Mouse (Mus musculus) adrenal gland, postnatal 14 days (tissue): ENCODE results near the gene Mrpl20. TPM values are rescaled to one million over a fixed set of nuclear protein-coding genes. Genes with fewer than 3 reads are reported as not detected.

Experiments used
- DNase-seq: peaks from one replicate; pipeline ENCODE4 v3.0.0; 2021; ENCODE audit warnings: mixed read lengths
- long read RNA-seq, 2 experiments: library from polyadenylated mRNA; stranded (forward); transcript quantifications; one replicate each; pipeline ENCODE4 v2.0.0; 2021
- total RNA-seq: library from RNA; stranded (reverse); gene quantifications from 2 replicates; pipeline ENCODE4 v1.2.3, GENCODE M21; 2021

Mrpl20 gene
- total RNA-seq: 194 and 200 TPM in 2 replicates
- long read RNA-seq, experiment 1, transcript Mrpl20-201 (4 exons, 764 nt): major isoform, 197 of 232 reads
- long read RNA-seq, experiment 1, partial matches to known transcripts: 1 of 232 reads
- long read RNA-seq, experiment 1, other reads (novel, unspliced or antisense): 33 of 232 reads
- long read RNA-seq, experiment 2, transcript Mrpl20-201 (4 exons, 764 nt): major isoform, 240 of 298 reads
- long read RNA-seq, experiment 2, partial matches to known transcripts: 0 of 298 reads
- long read RNA-seq, experiment 2, other reads (novel, unspliced or antisense): 55 of 298 reads

GRCm38 (mm10) chr4:155802741-155803339 lies at the start of gene Mrpl20:
TSS of gene Mrpl20 (plus strand) at chr4:155802878.
- DNase-seq: peak; percentile 22

GRCm38 (mm10) chr4:155757011-155757410 lies 45.7 kb upstream of the Mrpl20 start:
- DNase-seq: no peak

- peak; percentile 65 for DNase-seq
These were observed 42.6 kb upstream of the Mrpl20 start for GRCm38 (mm10) chr4:155759862-155760612.

GRCm38 (mm10) chr4:155760613-155761355 lies 41.9 kb upstream of the Mrpl20 start, which contains the start of gene Atad3a:
TSS of gene Atad3a (minus strand) at chr4:155761093.
- peak; percentile 98 for DNase-seq

GRCm38 (mm10) chr4:155761356-155762099 lies 41.1 kb upstream of the Mrpl20 start:
- peak; percentile 46 for DNase-seq

GRCm38 (mm10) chr4:155762357-155762756 lies 40.3 kb upstream of the Mrpl20 start:
- DNase-seq: peak; percentile 68

- peak; percentile 64 for DNase-seq
These were observed 33.2 kb upstream of the Mrpl20 start for GRCm38 (mm10) chr4:155769496-155769879.

- peak; percentile 95 for DNase-seq
These were observed 32.7 kb upstream of the Mrpl20 start for GRCm38 (mm10) chr4:155769880-155770512.

- DNase-seq: no peak
These were observed 32.1 kb upstream of the Mrpl20 start for GRCm38 (mm10) chr4:155770626-155771025.

- no peak for DNase-seq
These were observed 31.0 kb upstream of the Mrpl20 start for GRCm38 (mm10) chr4:155771706-155772105.

GRCm38 (mm10) chr4:155772786-155773185 lies 29.9 kb upstream of the Mrpl20 start:
- DNase-seq: no peak

- no peak for DNase-seq
These were observed 29.2 kb upstream of the Mrpl20 start for GRCm38 (mm10) chr4:155773335-155774078.

- DNase-seq: peak; percentile 94
These were observed 28.4 kb upstream of the Mrpl20 start, which contains the start of gene Vwa1 for GRCm38 (mm10) chr4:155774280-155774754. TSS of gene Vwa1 (minus strand) at chr4:155774698.

- DNase-seq: peak; percentile 66
These were observed 27.5 kb upstream of the Mrpl20 start for GRCm38 (mm10) chr4:155774971-155775740.

GRCm38 (mm10) chr4:155775855-155776254 lies 26.8 kb upstream of the Mrpl20 start:
- peak; percentile 60 for DNase-seq

GRCm38 (mm10) chr4:155776704-155777335 lies 25.9 kb upstream of the Mrpl20 start:
- no peak for DNase-seq

GRCm38 (mm10) chr4:155777816-155778215 lies 24.9 kb upstream of the Mrpl20 start:
- DNase-seq: peak; percentile 68

GRCm38 (mm10) chr4:155779498-155779897 lies 23.2 kb upstream of the Mrpl20 start:
- no peak for DNase-seq

- DNase-seq: peak; percentile 66
These were observed 21.8 kb upstream of the Mrpl20 start for GRCm38 (mm10) chr4:155780895-155781294.
